Mouse (Mus musculus) left cerebral cortex, postnatal 36 days (tissue): ENCODE results near the gene Mphosph9. TPM values are rescaled to one million over a fixed set of nuclear protein-coding genes. Genes with fewer than 3 reads are reported as not detected.
"Not testable (repeated sequence)": the region's sequence is repeated elsewhere in the genome, so short reads cannot be mapped to it uniquely, and the experiment has no call there.

Source experiments
- DNase-seq, 2 experiments: peaks; one replicate each; pipeline ENCODE4 v3.0.0; 2021 to 2022; ENCODE audit warnings: low spot score in 2 of 2, mixed read lengths in 1 of 2
- intact Hi-C: fragments of 180-260 bp; cut with DNase I; formaldehyde crosslinking; loops from one replicate; pipeline ENCODE4 v1.15.1; 2025
- total RNA-seq, 2 experiments: library from RNA; stranded (reverse); gene quantifications; 2 replicates each; pipeline ENCODE4 v1.2.3; 2021

Mphosph9 gene
- total RNA-seq: 10 to 100 TPM; 19.6 to 23.8 TPM

GRCm38 (mm10) chr5:124327510-124328364, at the start of gene Mphosph9, which contains the start of gene 2810006K23Rik:
Gene Mphosph9, minus strand, starts transcription at chr5:124327972.
Gene 2810006K23Rik, plus strand, starts transcription at chr5:124328089.
- DNase-seq: peak; percentile 100
- intact Hi-C loops: loop anchor here (1.0 kb wide), 1 partner anchor 25 kb away; no protein-coding TSS in a partner anchor

GRCm38 (mm10) chr5:124377149-124377548, 49.4 kb upstream of the Mphosph9 start:
- DNase-seq: no peak
- intact Hi-C loops: no loop called here

GRCm38 (mm10) chr5:124376401-124376800, 48.6 kb upstream of the Mphosph9 start:
- DNase-seq: no peak
- intact Hi-C loops: no loop called here

GRCm38 (mm10) chr5:124374298-124374697, 46.5 kb upstream of the Mphosph9 start:
- intact Hi-C loops: loop anchor here (5.0 kb wide), 1 partner anchor 43 kb away; no protein-coding TSS in a partner anchor
- DNase-seq: no peak

- intact Hi-C loops: no loop called here
- no peak for DNase-seq
Measured at GRCm38 (mm10) chr5:124366721-124367120, 38.9 kb upstream of the Mphosph9 start.

GRCm38 (mm10) chr5:124365754-124366153, 38.0 kb upstream of the Mphosph9 start:
- intact Hi-C loops: no loop called here
- DNase-seq: no peak

- intact Hi-C loops: no loop called here
- no peak for DNase-seq
Measured at GRCm38 (mm10) chr5:124364173-124364918, 36.6 kb upstream of the Mphosph9 start.

GRCm38 (mm10) chr5:124362982-124363381, 35.2 kb upstream of the Mphosph9 start, which contains the start of gene Cdk2ap1:
Gene Cdk2ap1, minus strand, starts transcription at chr5:124363082.
- DNase-seq, intact Hi-C loops: not testable (repeated sequence)

- intact Hi-C loops: no loop called here
- no peak for DNase-seq
Measured at GRCm38 (mm10) chr5:124359641-124360040, 31.9 kb upstream of the Mphosph9 start.

GRCm38 (mm10) chr5:124356695-124357094, 28.9 kb upstream of the Mphosph9 start:
- no peak for DNase-seq
- intact Hi-C loops: no loop called here

- no peak for DNase-seq
- intact Hi-C loops: no loop called here
Measured at GRCm38 (mm10) chr5:124355425-124355959, 27.7 kb upstream of the Mphosph9 start.

GRCm38 (mm10) chr5:124354574-124355424, 27.0 kb upstream of the Mphosph9 start:
- intact Hi-C loops: no loop called here
- DNase-seq: peak; percentile 52 to 71

- intact Hi-C loops: no loop called here
- DNase-seq: peak in 1 of 2 experiments; percentile 65
Measured at GRCm38 (mm10) chr5:124353726-124354547, 26.2 kb upstream of the Mphosph9 start.

- DNase-seq: no peak
- intact Hi-C loops: no loop called here
Measured at GRCm38 (mm10) chr5:124353011-124353725, 25.4 kb upstream of the Mphosph9 start.

- intact Hi-C loops: loop anchor here (1.0 kb wide), 1 partner anchor 25 kb away; the partner anchor contains the start of gene Mphosph9
- peak; percentile 73 to 76 for DNase-seq
Measured at GRCm38 (mm10) chr5:124352141-124352920, 24.6 kb upstream of the Mphosph9 start.

- intact Hi-C loops: loop anchor here (1.0 kb wide), 1 partner anchor 24 kb away; the partner anchor contains the start of gene Mphosph9
- no peak for DNase-seq
Measured at GRCm38 (mm10) chr5:124351604-124352003, 23.8 kb upstream of the Mphosph9 start.

GRCm38 (mm10) chr5:124351111-124351560, 23.4 kb upstream of the Mphosph9 start:
- peak; percentile 72 to 76 for DNase-seq
- intact Hi-C loops: no loop called here
